Mouse (Mus musculus) forebrain, embryonic 11.5 days (tissue): ENCODE results near the gene Kat6b. TPM values are rescaled to one million over a fixed set of nuclear protein-coding genes. Genes with fewer than 3 reads are reported as not detected.

ENCODE experiments used
- ATAC-seq: fragments of 200-750 bp; cut with Nextera tagmentation; replicated peaks from 2 replicates; pipeline ENCODE4 v1.8.0; 2017; ENCODE audit warnings: moderate TSS enrichment; ENCODE audit not compliant: low FRiP score
- DNase-seq: peaks from one replicate; pipeline ENCODE4 v3.0.0-alpha.2; 2017; ENCODE audit warnings: low spot score
- H3K27ac ChIP-seq: fragments of 300-500 bp; sonication (generic); 2 replicates; pipeline ENCODE4 v1.5.1; 2014; ENCODE audit warnings: low read depth, low read length
- H3K27me3 ChIP-seq: fragments of 300-500 bp; sonication (generic); 2 replicates; pipeline ENCODE4 v1.6.1; 2014; ENCODE audit warnings: mild to moderate bottlenecking, low read length, mixed read lengths; ENCODE audit not compliant: control insufficient read depth, insufficient read depth
- H3K36me3 ChIP-seq: fragments of 300-500 bp; sonication (generic); 2 replicates; pipeline ENCODE4 v1.6.1; 2014; ENCODE audit warnings: mild to moderate bottlenecking, low read length, moderate library complexity, mixed read lengths; ENCODE audit not compliant: control insufficient read depth, insufficient read depth
- H3K4me1 ChIP-seq: fragments of 300-500 bp; sonication (generic); replicated peaks from 2 replicates; pipeline ENCODE4 v1.6.1; 2014; ENCODE audit warnings: low read length, mixed read lengths; ENCODE audit not compliant: control insufficient read depth, insufficient read depth
- H3K4me2 ChIP-seq: fragments of 300-500 bp; sonication (generic); 2 replicates; pipeline ENCODE4 v1.6.1; 2014; ENCODE audit warnings: low read depth, mild to moderate bottlenecking, low read length, moderate library complexity, mixed read lengths; ENCODE audit not compliant: severe bottlenecking
- H3K4me3 ChIP-seq: fragments of 300-500 bp; sonication (generic); 2 replicates; pipeline ENCODE4 v1.5.1; 2014; ENCODE audit warnings: low read depth, low read length
- H3K9ac ChIP-seq: fragments of 300-500 bp; sonication (generic); 2 replicates; pipeline ENCODE4 v1.6.1; 2014; ENCODE audit warnings: low read length
- H3K9me3 ChIP-seq: fragments of 300-500 bp; sonication (generic); 2 replicates; pipeline ENCODE4 v1.6.1; 2016; ENCODE audit warnings: low read length, mixed read lengths; ENCODE audit not compliant: control insufficient read depth
- WGBS: fragments of 180-500 bp; shearing (Covaris S2); extraction: QIAGEN DNeasy Blood & Tissue Kit; methylation state at CpG from one replicate; pipeline ENCODE4 v1.1.7; 2014; 5-methylcytosine and 5-hydroxymethylcytosine counted together
- polyA plus RNA-seq: library from polyadenylated mRNA; unstranded; fragments of >200 nt; fragmentation: Nextera tagmentation; extraction: Ambion mirVana; gene quantifications from 2 replicates; pipeline ENCODE4 v1.2.1, GENCODE M21; 2014

Gene Kat6b
- polyA plus RNA-seq, 1 experiment from 2014 or later: 34.5 TPM

DNA sequence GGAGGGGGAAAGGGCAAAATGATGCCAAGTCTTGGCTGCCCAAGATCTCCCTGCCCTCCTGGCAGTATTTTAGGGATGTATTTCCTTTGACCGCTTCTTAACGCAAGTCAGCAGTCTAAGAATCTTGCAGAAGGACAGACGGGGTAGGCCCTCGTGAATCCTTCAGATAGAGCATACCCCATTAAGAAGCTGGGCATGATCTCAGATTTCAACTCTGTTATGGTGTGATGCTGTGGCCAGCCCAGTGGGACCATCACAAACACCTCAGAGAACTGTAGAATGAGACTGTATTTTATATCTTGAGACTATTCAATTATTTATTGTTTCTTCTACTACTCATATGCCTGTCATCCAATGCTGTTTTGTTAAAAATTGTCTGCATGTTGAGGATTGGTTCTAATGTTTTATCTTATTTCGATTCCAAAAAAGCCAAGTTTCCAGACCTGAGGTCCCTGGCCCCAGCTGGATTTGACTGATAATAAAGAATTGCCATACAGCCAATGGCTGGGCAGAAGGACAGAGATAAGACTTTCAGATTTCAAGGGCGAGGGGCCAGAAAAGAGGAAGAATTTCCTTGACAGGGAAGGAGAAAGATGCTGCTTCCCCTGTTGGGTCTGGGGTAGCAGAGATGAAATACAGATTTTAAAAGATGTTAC is 67.8 kb downstream of the Kat6b start:
- Histone ChIP-seq H3K9ac (no peak overlapping the region), H3K4me1 (peaks cover 17% of the 10 kb centered on the region), H3K9me3 (no peaks in the 10 kb centered on the region), H3K4me2 (no peak overlapping the region), H3K36me3 (no peaks in the 10 kb centered on the region), H3K27me3 (no peaks in the 10 kb centered on the region), H3K27ac (no peak overlapping the region), H3K4me3 (no peak overlapping the region)
- 82% methylated on average over 6 of the region's 6 CpGs for WGBS
- no peak for DNase-seq
- no peak for ATAC-seq

DNA sequence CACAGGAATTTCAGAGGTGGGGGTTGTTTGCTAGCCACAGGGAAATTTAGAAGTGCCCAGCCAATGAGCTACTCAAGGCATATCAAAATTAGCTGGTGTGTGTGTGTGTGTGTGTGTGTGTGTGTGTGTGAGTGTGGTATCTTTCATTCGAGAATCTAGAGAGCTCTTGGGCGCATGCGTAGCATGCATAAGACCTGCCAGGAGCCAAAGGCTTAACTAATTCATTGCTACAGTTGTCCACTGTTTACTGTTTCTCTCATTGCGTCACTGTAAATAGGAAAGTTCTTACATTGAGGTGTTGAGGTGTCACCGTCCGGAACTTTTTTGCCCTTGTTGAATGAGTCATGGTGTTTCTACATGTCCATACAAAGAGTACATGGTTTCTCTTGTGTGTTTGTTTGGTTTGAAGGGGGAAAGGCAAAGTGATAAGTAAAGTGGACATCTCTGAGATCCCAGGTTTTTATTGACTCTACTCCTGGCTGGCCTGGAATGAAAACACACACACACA is 68.4 kb downstream of the Kat6b start:
- DNase-seq (no peak), ATAC-seq (no peak)
- Histone ChIP-seq H3K27ac (no peak overlapping the region), H3K4me2 (no peak overlapping the region), H3K27me3 (no peaks in the 10 kb centered on the region), H3K4me3 (no peak overlapping the region), H3K4me1 (peaks cover 17% of the 10 kb centered on the region), H3K9me3 (no peaks in the 10 kb centered on the region), H3K9ac (no peak overlapping the region), H3K36me3 (no peaks in the 10 kb centered on the region)
- WGBS: 88% methylated on average over 6 of the region's 6 CpGs

DNA sequence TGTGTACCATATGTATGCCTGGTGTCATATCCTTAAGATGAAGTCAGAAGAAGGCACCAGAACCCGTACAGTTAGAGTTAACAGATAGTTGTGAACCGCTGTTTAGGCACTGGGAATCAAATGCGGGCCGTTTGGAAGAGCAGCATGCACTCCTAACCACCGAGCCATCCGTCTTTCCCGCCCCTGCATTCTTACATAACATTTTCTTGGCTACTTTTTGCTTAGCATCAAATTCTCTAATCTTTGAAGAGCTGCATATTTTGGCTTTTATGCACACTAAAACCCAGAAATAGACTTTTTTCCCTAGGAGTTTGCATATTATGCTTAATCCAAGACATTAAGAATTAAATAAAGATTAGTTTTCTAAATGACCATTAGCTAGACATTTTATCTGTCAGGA is 69.3 kb downstream of the Kat6b start:
- DNase-seq (no peak), ATAC-seq (no peak)
- no peak overlapping the region for H3K4me3 ChIP-seq
- no peaks in the 10 kb centered on the region for H3K27me3 ChIP-seq
- H3K36me3 ChIP-seq: no peaks in the 10 kb centered on the region
- no peak overlapping the region for H3K27ac ChIP-seq
- 92% methylated on average over 7 of the region's 7 CpGs for WGBS
- peaks cover 13% of the 10 kb centered on the region for H3K4me1 ChIP-seq
- no peaks in the 10 kb centered on the region for H3K9me3 ChIP-seq
- no peak overlapping the region for H3K4me2 ChIP-seq
- no peak overlapping the region for H3K9ac ChIP-seq

DNA sequence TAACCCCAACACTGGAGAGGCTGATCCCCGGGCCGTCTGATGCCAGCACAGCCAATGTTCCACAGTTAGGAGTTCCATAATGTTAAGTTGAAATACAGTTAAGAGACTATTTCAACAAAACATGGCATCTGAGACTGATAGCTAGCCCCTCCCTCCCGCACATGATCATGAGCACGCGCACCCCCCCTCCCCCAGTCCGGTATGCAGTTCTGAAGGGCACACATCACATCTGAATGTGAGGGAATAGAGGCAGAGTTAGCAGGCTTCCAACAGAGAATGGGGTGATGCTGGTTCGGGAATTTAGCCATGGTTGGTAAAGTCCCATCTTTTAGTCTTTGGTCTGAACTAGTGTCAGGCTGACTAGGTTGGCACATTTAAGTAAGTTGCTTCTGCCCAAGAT is 70.4 kb downstream of the Kat6b start:
- Histone ChIP-seq H3K36me3 (no peaks in the 10 kb centered on the region), H3K9ac (no peak overlapping the region), H3K27me3 (no peaks in the 10 kb centered on the region), H3K4me2 (no peak overlapping the region), H3K9me3 (no peaks in the 10 kb centered on the region), H3K27ac (no peak overlapping the region), H3K4me1 (peaks cover 7% of the 10 kb centered on the region; the same call in 1 of the 2 replicates), H3K4me3 (no peak overlapping the region)
- WGBS: 95% methylated on average over 7 of the region's 7 CpGs
- DNase-seq: no peak
- no peak for ATAC-seq

DNA sequence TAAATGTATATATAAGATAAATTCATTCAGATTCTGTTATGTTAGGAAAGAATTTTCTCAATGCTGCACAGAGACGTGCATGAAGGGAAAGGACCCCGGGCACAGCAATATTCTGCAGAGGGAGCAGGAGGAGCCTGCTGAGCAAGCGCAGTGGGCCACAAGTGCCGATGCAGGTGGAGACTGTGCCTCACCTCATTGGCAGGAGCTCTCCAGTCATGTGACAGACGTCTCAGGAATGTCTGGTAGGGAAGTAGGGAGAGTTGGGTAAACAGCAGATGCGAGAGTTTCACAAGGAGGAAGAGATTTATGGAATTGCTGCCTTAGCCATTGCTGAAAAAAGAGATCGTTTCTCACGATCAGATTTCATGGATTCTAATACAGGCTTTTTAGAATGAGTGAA is 71.7 kb downstream of the Kat6b start:
- ATAC-seq: no peak
- Histone ChIP-seq H3K27me3 (no peaks in the 10 kb centered on the region), H3K4me2 (no peak overlapping the region), H3K4me1 (no peaks in the 10 kb centered on the region; the same call in 1 of the 2 replicates), H3K36me3 (no peaks in the 10 kb centered on the region), H3K27ac (no peak overlapping the region), H3K9ac (no peak overlapping the region), H3K9me3 (no peaks in the 10 kb centered on the region), H3K4me3 (no peak overlapping the region)
- WGBS: 77% methylated on average over 8 of the region's 8 CpGs
- DNase-seq: no peak

DNA sequence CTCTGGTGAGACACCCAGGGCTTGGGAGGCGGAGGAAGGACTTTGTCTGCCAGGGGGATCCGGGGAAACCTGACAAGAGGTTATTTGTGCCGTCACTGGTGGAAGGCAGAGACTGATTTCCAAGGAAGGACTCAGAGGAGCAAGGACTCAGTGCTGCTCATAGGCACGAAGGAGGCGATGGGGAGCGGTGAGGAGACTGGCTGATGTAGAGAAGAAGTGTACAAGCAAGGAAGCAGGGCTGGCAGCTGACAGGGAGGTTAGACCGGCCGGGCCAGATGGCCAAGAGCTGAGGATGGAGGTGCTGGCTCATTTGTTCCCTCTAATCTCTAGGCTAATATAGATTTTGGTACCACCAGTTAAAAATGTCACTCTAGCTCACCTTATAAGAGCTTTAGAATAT is 72.8 kb downstream of the Kat6b start:
- Histone ChIP-seq H3K36me3 (no peaks in the 10 kb centered on the region), H3K9ac (no peak overlapping the region), H3K27me3 (no peaks in the 10 kb centered on the region), H3K9me3 (no peaks in the 10 kb centered on the region), H3K4me3 (no peak overlapping the region), H3K4me1 (peaks cover 2% of the 10 kb centered on the region; the same call in 1 of the 2 replicates), H3K4me2 (no peak overlapping the region), H3K27ac (no peak overlapping the region)
- DNase-seq (no peak), ATAC-seq (no peak)
- 84% methylated on average over 8 of the region's 8 CpGs for WGBS

DNA sequence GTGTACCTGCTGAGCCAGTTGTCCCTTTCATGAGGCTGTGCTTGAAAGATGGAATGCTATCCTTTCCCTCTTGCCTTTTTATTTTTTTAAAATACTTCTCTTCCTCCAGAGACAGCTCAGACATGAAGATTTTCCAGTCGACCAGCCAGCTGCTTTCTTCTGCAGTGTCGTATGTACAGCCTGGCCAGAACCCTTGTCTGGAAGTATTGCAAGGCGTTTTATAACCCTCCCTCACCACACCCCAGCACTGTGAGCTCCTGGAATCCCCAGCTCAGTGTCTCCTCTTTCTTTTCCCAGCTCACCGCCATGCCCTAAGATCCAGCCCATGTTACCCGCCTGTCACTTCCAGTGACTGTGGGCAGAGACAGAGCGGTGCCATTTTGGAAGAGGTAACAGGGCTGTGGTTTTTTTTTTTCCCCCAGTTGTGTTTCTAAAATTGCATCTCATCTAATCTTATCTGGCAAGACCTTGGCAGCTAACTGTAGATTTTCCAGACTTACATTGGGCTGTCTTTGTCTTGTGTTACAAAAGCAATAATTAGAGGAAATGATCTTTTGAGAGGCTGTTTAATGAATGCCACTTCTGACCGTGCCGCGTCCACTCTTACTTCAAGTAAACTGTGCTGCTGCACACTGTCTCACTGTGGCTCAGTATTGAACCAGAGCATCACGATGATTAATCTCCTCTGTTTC is 77.4 kb downstream of the Kat6b start:
- 69% methylated on average over 10 of the region's 10 CpGs for WGBS
- Histone ChIP-seq H3K36me3 (no peaks in the 10 kb centered on the region), H3K27ac (no peak overlapping the region; the same call in 1 of the 2 replicates), H3K4me3 (no peak overlapping the region), H3K9me3 (no peaks in the 10 kb centered on the region), H3K4me2 (no peak overlapping the region), H3K9ac (no peak overlapping the region), H3K4me1 (peaks cover 2% of the 10 kb centered on the region; the same call in 1 of the 2 replicates), H3K27me3 (no peaks in the 10 kb centered on the region)
- no peak for DNase-seq
- no peak for ATAC-seq

DNA sequence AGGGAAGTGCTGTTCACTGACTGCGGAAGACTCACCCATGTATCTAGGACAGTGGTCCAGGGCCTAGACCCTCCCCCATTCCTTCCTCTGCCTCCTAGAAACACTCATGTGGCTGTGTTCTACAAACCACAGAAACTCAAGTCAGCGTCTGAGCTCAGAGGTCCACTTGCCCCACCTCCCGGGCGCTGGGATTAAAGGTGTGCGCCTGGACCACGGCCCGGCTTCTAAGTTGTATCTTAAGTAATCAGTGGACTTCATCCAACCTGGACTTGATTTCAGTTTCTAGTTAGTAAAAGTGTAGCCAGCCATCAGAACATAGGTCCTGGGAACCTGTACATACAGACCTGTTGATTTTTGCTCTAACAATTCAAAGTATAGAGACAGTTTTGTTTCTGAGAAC is 78.2 kb downstream of the Kat6b start:
- DNase-seq (no peak), ATAC-seq (no peak)
- H3K9me3 ChIP-seq: no peaks in the 10 kb centered on the region
- H3K4me2 ChIP-seq: no peak overlapping the region
- peaks cover 2% of the 10 kb centered on the region; the same call in 1 of the 2 replicates for H3K4me1 ChIP-seq
- H3K27ac ChIP-seq: no peak overlapping the region
- no peak overlapping the region for H3K9ac ChIP-seq
- WGBS: 91% methylated on average over 7 of the region's 7 CpGs
- H3K36me3 ChIP-seq: no peaks in the 10 kb centered on the region
- H3K27me3 ChIP-seq: no peaks in the 10 kb centered on the region
- H3K4me3 ChIP-seq: no peak overlapping the region
